In genomic region chr7:137064255-137064654, GRCm38 (mm10) we compare ENCODE assay signal across 21 mouse cellular contexts.
DNase-seq lines count a peak whose midpoint lies in the region; ATAC-seq and TF ChIP-seq lines count a peak whose summit lies in the region.
"Had no signal": no experiment of that assay in that cellular context is flagged by ENCODE, and none has a peak within 500 bp of the region (broad histone marks: within the 10 kb centered on the region; RNA-seq: fewer than 3 reads in every experiment).

No protein-coding gene starts in this region.

- H3K36me3 ChIP-seq in hindbrain, embryonic 14.5 days (replicated peaks; ENCODE audit: control insufficient read depth, insufficient read depth) = no peaks in the 10 kb centered on the region
- H3K36me3 ChIP-seq in hindbrain, embryonic 10.5 days = no peaks in the 10 kb centered on the region
- no peaks in the 10 kb centered on the region for H3K36me3 ChIP-seq in midbrain, embryonic 14.5 days (ENCODE audit: control insufficient read depth, insufficient read depth, low read length)
- H3K36me3 ChIP-seq in midbrain, postnatal 0 days (ENCODE audit: insufficient read depth, low read length) = no peaks in the 10 kb centered on the region
- no peaks in the 10 kb centered on the region for H3K36me3 ChIP-seq in neural tube, embryonic 13.5 days
- H3K36me3 ChIP-seq: embryonic facial prominence, embryonic 13.5 days; forebrain, embryonic 12.5 days; heart, embryonic 15.5 days had no signal

- 31% methylated on average over 9 of the region's 9 CpGs for WGBS in hindbrain, embryonic 14.5 days
- 82% methylated on average over 9 of the region's 9 CpGs for WGBS in hindbrain, embryonic 10.5 days
- WGBS in midbrain, embryonic 14.5 days = 38% methylated on average over 9 of the region's 9 CpGs
- WGBS in midbrain, postnatal 0 days = 37% methylated on average over 9 of the region's 9 CpGs
- WGBS in neural tube, embryonic 13.5 days = 42% methylated on average over 9 of the region's 9 CpGs

- H3K4me1 ChIP-seq in hindbrain, embryonic 14.5 days (replicated peaks; ENCODE audit: control insufficient read depth, insufficient read depth, low read length) = peaks cover 14% of the 10 kb centered on the region
- H3K4me1 ChIP-seq in hindbrain, embryonic 10.5 days (replicated peaks) = peaks cover 9% of the 10 kb centered on the region
- H3K4me1 ChIP-seq in midbrain, embryonic 14.5 days (ENCODE audit: control insufficient read depth, insufficient read depth, low read length) = peaks cover 11% of the 10 kb centered on the region
- 0 out of 2 replicates have a peak, but pooled peaks cover 3% of the 10 kb centered on the region for H3K4me1 ChIP-seq in midbrain, postnatal 0 days (ENCODE audit: insufficient read depth, low read length)
- peaks cover 17% of the 10 kb centered on the region for H3K4me1 ChIP-seq in neural tube, embryonic 13.5 days (replicated peaks)
- H3K4me1 ChIP-seq: embryonic facial prominence, embryonic 13.5 days; forebrain, embryonic 12.5 days had no signal

- DNase-seq in hindbrain, embryonic 14.5 days (ENCODE audit: low spot score) = no peak
- DNase-seq in hindbrain, embryonic 10.5 days (ENCODE audit: low spot score) = no peak
- peak; percentile 62 for DNase-seq in midbrain, embryonic 14.5 days
- DNase-seq in midbrain, postnatal 0 days (ENCODE audit: low spot score) = no peak
- DNase-seq in frontal cortex, adult 2 months (ENCODE audit: extremely low spot score in 1 of 2, low spot score in 1 of 2) = no peak
- DNase-seq: adrenal gland, postnatal 14 days; cerebellum, adult 18-20 months; cerebellum, adult 9-11 months; cerebellum, postnatal 36 days; gastrocnemius, postnatal 14 days; heart, adult 2 months; heart, postnatal 14 days had no signal

- no peaks in the 10 kb centered on the region for H3K9me3 ChIP-seq in hindbrain, embryonic 14.5 days (ENCODE audit: control insufficient read depth, low read length)
- no peaks in the 10 kb centered on the region for H3K9me3 ChIP-seq in hindbrain, embryonic 10.5 days
- no peaks in the 10 kb centered on the region for H3K9me3 ChIP-seq in midbrain, embryonic 14.5 days (ENCODE audit: control insufficient read depth, low read length)
- no peaks in the 10 kb centered on the region for H3K9me3 ChIP-seq in midbrain, postnatal 0 days (ENCODE audit: low read length)
- H3K9me3 ChIP-seq in neural tube, embryonic 13.5 days = no peaks in the 10 kb centered on the region
- H3K9me3 ChIP-seq: embryonic facial prominence, embryonic 13.5 days; forebrain, embryonic 12.5 days; heart, embryonic 15.5 days had no signal

- no peak overlapping the region for H3K9ac ChIP-seq in hindbrain, embryonic 14.5 days
- H3K9ac ChIP-seq in midbrain, embryonic 14.5 days (replicated peaks; ENCODE audit: low read length) = no peak overlapping the region
- no peak overlapping the region for H3K9ac ChIP-seq in midbrain, postnatal 0 days (replicated peaks; ENCODE audit: low read length, poor library complexity, severe bottlenecking)
- H3K9ac ChIP-seq in neural tube, embryonic 13.5 days = no peak overlapping the region
- H3K9ac ChIP-seq: embryonic facial prominence, embryonic 13.5 days; forebrain, embryonic 12.5 days; heart, embryonic 15.5 days had no signal

- no peak for TF ChIP-seq CTCF in midbrain, postnatal 0 days (IDR thresholded peaks at IDR 0.05)

- H3K27ac ChIP-seq in hindbrain, embryonic 14.5 days = peak overlapping the region; percentile 71
- H3K27ac ChIP-seq in hindbrain, embryonic 10.5 days = no peak overlapping the region
- H3K27ac ChIP-seq in midbrain, embryonic 14.5 days (replicated peaks; ENCODE audit: low read depth, low read length) = peak overlapping the region; percentile 68
- H3K27ac ChIP-seq in midbrain, postnatal 0 days (ENCODE audit: low read depth, low read length) = no peak overlapping the region
- peak overlapping the region; percentile 67 for H3K27ac ChIP-seq in neural tube, embryonic 13.5 days (replicated peaks)
- H3K27ac ChIP-seq: embryonic facial prominence, embryonic 13.5 days; forebrain, embryonic 12.5 days; heart, adult 2 months; heart, embryonic 15.5 days had no signal

- ATAC-seq in hindbrain, embryonic 14.5 days (ENCODE audit: low FRiP score) = 0 out of 2 replicates have a peak, but pooled peaks have one; percentile 34
- ATAC-seq in midbrain, embryonic 14.5 days (ENCODE audit: low FRiP score, low TSS enrichment) = no peak; the same call in 1 of the 2 replicates
- ATAC-seq in midbrain, postnatal 0 days (ENCODE audit: low FRiP score) = no peak
- peak; percentile 67 for ATAC-seq in neural tube, embryonic 13.5 days (ENCODE audit: low read depth)
- ATAC-seq: activated CD4-positive, CD25-positive, alpha-beta regulatory T cell, adult 4 months; forebrain, embryonic 16.5 days had no signal

- no peak overlapping the region for H3K4me3 ChIP-seq in hindbrain, embryonic 14.5 days (replicated peaks; ENCODE audit: low read length)
- H3K4me3 ChIP-seq in hindbrain, embryonic 10.5 days = no peak overlapping the region
- H3K4me3 ChIP-seq in midbrain, embryonic 14.5 days (replicated peaks; ENCODE audit: low read depth, low read length) = no peak overlapping the region
- no peak overlapping the region for H3K4me3 ChIP-seq in midbrain, postnatal 0 days (ENCODE audit: low read depth, low read length)
- no peak overlapping the region for H3K4me3 ChIP-seq in neural tube, embryonic 13.5 days
- H3K4me3 ChIP-seq: embryonic facial prominence, embryonic 13.5 days; forebrain, embryonic 12.5 days; heart, adult 2 months; heart, embryonic 15.5 days had no signal

- H3K4me2 ChIP-seq in hindbrain, embryonic 14.5 days (replicated peaks) = 0 out of 2 replicates have a peak overlapping the region, but pooled peaks have one; percentile 19
- peak overlapping the region; percentile 17; the same call in 1 of the 2 replicates for H3K4me2 ChIP-seq in midbrain, embryonic 14.5 days (ENCODE audit: low read length)
- no peak overlapping the region for H3K4me2 ChIP-seq in midbrain, postnatal 0 days (ENCODE audit: low read depth, low read length, poor library complexity, severe bottlenecking)
- H3K4me2 ChIP-seq in neural tube, embryonic 13.5 days = no peak overlapping the region
- H3K4me2 ChIP-seq: embryonic facial prominence, embryonic 13.5 days; forebrain, embryonic 12.5 days; heart, embryonic 11.5 days; heart, embryonic 15.5 days had no signal

- no peaks in the 10 kb centered on the region for H3K27me3 ChIP-seq in hindbrain, embryonic 14.5 days (ENCODE audit: control insufficient read depth, insufficient read depth, low read length)
- no peaks in the 10 kb centered on the region for H3K27me3 ChIP-seq in hindbrain, embryonic 10.5 days (ENCODE audit: insufficient read depth, poor library complexity, severe bottlenecking)
- H3K27me3 ChIP-seq in midbrain, embryonic 14.5 days (ENCODE audit: control insufficient read depth, insufficient read depth, low read length) = no peaks in the 10 kb centered on the region
- H3K27me3 ChIP-seq in midbrain, postnatal 0 days (ENCODE audit: insufficient read depth, low read length) = no peaks in the 10 kb centered on the region
- H3K27me3 ChIP-seq in neural tube, embryonic 13.5 days = no peaks in the 10 kb centered on the region
- H3K27me3 ChIP-seq: CH12.LX; heart, embryonic 15.5 days; Patski had no signal

Comparison
In these comparisons a context has a peak if more than half of its experiments do, and no peak if none do; other contexts are left out.
1. H3K27ac ChIP-seq: peak in hindbrain, embryonic 14.5 days (single experiment), midbrain, embryonic 14.5 days (single experiment) and neural tube, embryonic 13.5 days (single experiment); none in hindbrain, embryonic 10.5 days (single experiment) and midbrain, postnatal 0 days (single experiment).
2. H3K4me2 ChIP-seq: peak in hindbrain, embryonic 14.5 days (single experiment) and midbrain, embryonic 14.5 days (single experiment); none in midbrain, postnatal 0 days (single experiment) and neural tube, embryonic 13.5 days (single experiment).
3. ATAC-seq: peak in hindbrain, embryonic 14.5 days (single experiment) and neural tube, embryonic 13.5 days (single experiment); none in midbrain, embryonic 14.5 days (single experiment) and midbrain, postnatal 0 days (single experiment).